In the genomic region with DNA sequence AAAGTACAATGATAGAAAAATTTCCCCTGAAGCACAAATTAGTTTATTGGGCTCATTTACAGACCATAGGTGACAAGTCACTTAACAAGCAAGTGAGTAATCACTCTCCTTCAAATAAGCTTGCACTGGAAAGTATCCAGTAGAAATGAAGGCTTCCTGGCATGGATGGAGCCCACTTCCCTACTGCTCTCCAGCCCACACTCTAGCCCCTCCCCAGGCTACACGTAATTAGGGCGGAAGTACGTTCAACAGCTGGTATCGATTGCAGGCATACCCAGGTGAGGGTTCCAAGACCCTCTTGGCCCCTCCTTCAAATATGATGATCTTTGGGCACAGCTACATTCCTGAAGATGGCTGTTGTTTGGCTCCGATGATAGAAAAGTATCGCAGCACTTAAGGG, we compare ENCODE assay signal across 9 mouse cellular contexts. TPM values are rescaled to one million over a fixed set of nuclear protein-coding genes. Genes with fewer than 3 reads are reported as not detected.
DNase-seq lines count a peak whose midpoint lies in the region; ATAC-seq and TF ChIP-seq lines count a peak whose summit lies in the region.
"Had no signal": no experiment of that assay in that cellular context is flagged by ENCODE, and none has a peak within 500 bp of the region (broad histone marks: within the 10 kb centered on the region; RNA-seq: fewer than 3 reads in every experiment).

No protein-coding gene starts in this region.

- intact Hi-C loops in heart, postnatal 14 days (cut with DNase I), result loop anchor here (5.0 kb wide), 1 partner anchor 87 kb away; the partner anchor contains the start of gene Dhodh

- H3K27ac ChIP-seq in heart, embryonic 12.5 days (ENCODE audit: poor library complexity, severe bottlenecking), result no peak overlapping the region
- H3K27ac ChIP-seq in CH12.LX (ENCODE audit: insufficient read depth, low read depth) (no peak overlapping the region), macrophage (no peak overlapping the region; the same call in 1 of the 2 replicates)
- no peak overlapping the region for H3K27ac ChIP-seq in forebrain, embryonic 14.5 days (ENCODE audit: low read depth, low read length)

- no peak for TF ChIP-seq POLR2A in CH12.LX (IDR thresholded peaks at IDR 0.05; ENCODE audit: low read depth, low read length)

- no peak for TF ChIP-seq RAD21 in CH12.LX (IDR thresholded peaks at IDR 0.05; ENCODE audit: low read depth, low read length)

- no peaks in the 10 kb centered on the region for H3K27me3 ChIP-seq in heart, embryonic 12.5 days (replicated peaks)
- peaks cover 6% of the 10 kb centered on the region for H3K27me3 ChIP-seq in CH12.LX (replicated peaks)
- no peaks in the 10 kb centered on the region for H3K27me3 ChIP-seq in forebrain, embryonic 14.5 days (replicated peaks; ENCODE audit: control insufficient read depth, insufficient read depth, low read length)

- H3K4me2 ChIP-seq in heart, embryonic 12.5 days, result peak overlapping the region; percentile 94; the same call in 1 of the 2 replicates
- H3K4me2 ChIP-seq in CH12.LX (ENCODE audit: insufficient read depth, low read depth, poor library complexity, severe bottlenecking), result peak overlapping the region; percentile 81
- H3K4me2 ChIP-seq in forebrain, embryonic 14.5 days (ENCODE audit: low read length), result peak overlapping the region; percentile 76; the same call in 1 of the 2 replicates

- TF ChIP-seq EP300 in CH12.LX (IDR thresholded peaks at IDR 0.05; ENCODE audit: low read length), result no peak

- H3K79me2 ChIP-seq in CH12.LX (replicated peaks; ENCODE audit: control insufficient read depth, extremely low read depth, insufficient read depth, poor library complexity, severe bottlenecking) (peaks cover 35% of the 10 kb centered on the region), macrophage (ENCODE audit: inconsistent target) (peaks cover 40% of the 10 kb centered on the region)

- no peak for TF ChIP-seq CTCF in CH12.LX (conservative IDR thresholded peaks at IDR 0.05 in 1 of 2, IDR thresholded peaks at IDR 0.05 in 1 of 2; ENCODE audit: low read depth in 2 of 2, low read length in 2 of 2)

- dilution Hi-C loops in CH12.LX (cut with MboI; ENCODE audit: extremely low pct_ligation_motif_present, extremely low pct_unique_long_range_greater_than_20kb, low sequenced_read_pairs), result no loop called here

- no peak for DNase-seq in heart, postnatal 14 days
- DNase-seq in CH12.LX (ENCODE audit: extremely low read depth), result no peak
- DNase-seq in forebrain, embryonic 14.5 days (ENCODE audit: low spot score), result no peak
- DNase-seq in left cerebral cortex, adult 9 months (ENCODE audit: low spot score in 2 of 2), result no peak
- no peak for DNase-seq in cerebellum, postnatal 36 days
- DNase-seq: thymus, postnatal 36 days had no signal

- H3K9me3 ChIP-seq in heart, embryonic 12.5 days (replicated peaks), result no peaks in the 10 kb centered on the region
- H3K9me3 ChIP-seq in CH12.LX (replicated peaks; ENCODE audit: low read length), result no peaks in the 10 kb centered on the region
- H3K9me3 ChIP-seq in forebrain, embryonic 14.5 days (replicated peaks; ENCODE audit: control insufficient read depth, low read length), result no peaks in the 10 kb centered on the region

- WGBS in heart, embryonic 12.5 days, result 63% methylated on average over 6 of the region's 6 CpGs
- 51% methylated on average over 6 of the region's 6 CpGs for WGBS in forebrain, embryonic 14.5 days
- WGBS in macrophage (ENCODE audit: missing documents), result 61% methylated on average over 6 of the region's 6 CpGs

- peaks cover 5% of the 10 kb centered on the region; the same call in 1 of the 2 replicates for H3K36me3 ChIP-seq in heart, embryonic 12.5 days
- H3K36me3 ChIP-seq in CH12.LX (replicated peaks in 1 of 2; ENCODE audit: control insufficient read depth in 1 of 2, insufficient read depth in 1 of 2, low read length in 1 of 2) (peaks cover 2 to 9% of the 10 kb centered on the region in 2 experiments), macrophage (ENCODE audit: inconsistent target) (no peaks in the 10 kb centered on the region)
- no peaks in the 10 kb centered on the region for H3K36me3 ChIP-seq in forebrain, embryonic 14.5 days (ENCODE audit: control insufficient read depth, insufficient read depth, low read length)

- peak overlapping the region; percentile 83; the same call in 1 of the 2 replicates for H3K4me3 ChIP-seq in heart, embryonic 12.5 days
- peak overlapping the region in 1 of 3 experiments; percentile 98 for H3K4me3 ChIP-seq in CH12.LX (replicated peaks in 1 of 3; ENCODE audit: low read depth in 2 of 3, low read length in 2 of 3, poor library complexity in 1 of 3)
- H3K4me3 ChIP-seq in forebrain, embryonic 14.5 days (ENCODE audit: low read depth, low read length), result no peak overlapping the region
- H3K4me3 ChIP-seq in macrophage (ENCODE audit: inconsistent target), result peak overlapping the region; percentile 55; the same call in 1 of the 2 replicates

- in situ Hi-C loops in CH12.LX (cut with MboI; ENCODE audit: low pct_ligation_motif_present, low pct_unique_long_range_greater_than_20kb, low sequenced_read_pairs), result no loop called here

- no peak overlapping the region for H3K9ac ChIP-seq in heart, embryonic 12.5 days
- H3K9ac ChIP-seq in CH12.LX (ENCODE audit: insufficient read depth, low read depth), result no peak overlapping the region
- H3K9ac ChIP-seq in forebrain, embryonic 14.5 days (ENCODE audit: low read length), result no peak overlapping the region

- ATAC-seq in heart, embryonic 12.5 days (ENCODE audit: insufficient number of reproducible peaks, low FRiP score), result no peak
- no peak for ATAC-seq in forebrain, embryonic 14.5 days
- ATAC-seq in inflammation-experienced regulatory T-cells, adult 6 months, result no peak

- H3K4me1 ChIP-seq in heart, embryonic 12.5 days (replicated peaks), result peaks cover 20% of the 10 kb centered on the region
- H3K4me1 ChIP-seq in CH12.LX (ENCODE audit: control insufficient read depth in 1 of 2, insufficient read depth in 2 of 2), result peaks cover 11 to 33% of the 10 kb centered on the region in 2 experiments
- H3K4me1 ChIP-seq in forebrain, embryonic 14.5 days (ENCODE audit: control insufficient read depth, insufficient read depth, low read length), result peaks cover 13% of the 10 kb centered on the region

TF ChIP-seq in CH12.LX, 34 proteins besides CTCF, POLR2A, EP300 and RAD21:
- TF ChIP-seq TBP (conservative IDR thresholded peaks at IDR 0.05; ENCODE audit: low read depth, low read length), result no peak
- TF ChIP-seq ELF1 (IDR thresholded peaks at IDR 0.05; ENCODE audit: low read depth, low read length), result peak; percentile 58

RNA-seq across cellular contexts. Expression of gene Ist1, which starts 1.1 kb away (rescaled TPM):
- polyA plus RNA-seq in heart, embryonic 12.5 days (2016; fragmentation: Nextera tagmentation; extraction: Ambion mirVana), result 92.8 and 96.2 TPM in 2 replicates
- 10 to 100 TPM; 48.1 to 53.0 TPM for total RNA-seq in heart, postnatal 14 days (2021)
- 38.2 and 38.9 TPM in 2 replicates for total RNA-seq in CH12.LX (2012; rRNA removed)
- total RNA-seq in CH12.LX (2014; rRNA removed), result 57.2 and 62.2 TPM in 2 replicates
- 49.5 and 53.1 TPM in 2 replicates for polyA plus RNA-seq in CH12.LX (2012; ENCODE audit: insufficient read length, low read depth)
- 172 and 187 TPM in 2 replicates for polyA plus RNA-seq in forebrain, embryonic 14.5 days (2014; fragmentation: Nextera tagmentation; extraction: Ambion mirVana)
- 100 to 1,000 TPM; 184 to 290 (median 245) TPM for total RNA-seq in macrophage (2018; cell fraction: chromatin; rRNA removed)
- total RNA-seq in macrophage (2018; cell fraction: cytosol; rRNA removed), result 100 to 1,000 TPM; 108 to 165 (median 124) TPM
- total RNA-seq in macrophage (2018; cell fraction: nucleus; rRNA removed), result 100 to 1,000 TPM; 141 to 322 (median 221) TPM
- polyA plus RNA-seq in macrophage (2018), result 79.1 to 112 TPM (median 87.3 TPM) in 3 replicates
- polyA plus RNA-seq in inflammation-experienced regulatory T-cells, adult 6 months (2017; shearing (Covaris generic)), result 100 to 1,000 TPM; 103 to 143 (median 127) TPM

RNA-seq across cellular contexts. Expression of gene Zfp821, which starts 11.2 kb away (rescaled TPM):
- polyA plus RNA-seq in heart, embryonic 12.5 days (2016; fragmentation: Nextera tagmentation; extraction: Ambion mirVana), result 25.0 and 26.9 TPM in 2 replicates
- total RNA-seq in heart, postnatal 14 days (2021), result 10 to 100 TPM in 1 of 2 experiments, 1 to 10 TPM in 1; 8.6 to 10.4 TPM
- total RNA-seq in CH12.LX (2012; rRNA removed) (5.0 and 5.1 TPM in 2 replicates), CH12.LX (2014; rRNA removed) (3.4 and 4.1 TPM in 2 replicates)
- polyA plus RNA-seq in CH12.LX (2012; ENCODE audit: insufficient read length, low read depth) (4.1 and 5.2 TPM in 2 replicates), macrophage (2018) (9.2 to 15.3 TPM (median 14.5 TPM) in 3 replicates)
- 73.9 and 76.2 TPM in 2 replicates for polyA plus RNA-seq in forebrain, embryonic 14.5 days (2014; fragmentation: Nextera tagmentation; extraction: Ambion mirVana)
- total RNA-seq in macrophage (2018; cell fraction: chromatin; rRNA removed), result 10 to 100 TPM; 13.6 to 93.8 (median 54.6) TPM
- 10 to 100 TPM in 21 of 26 experiments, 1 to 10 TPM in 5; 6.2 to 30.2 (median 17.2) TPM for total RNA-seq in macrophage (2018; cell fraction: cytosol; rRNA removed)
- 10 to 100 TPM; 13.0 to 68.1 (median 39.5) TPM for total RNA-seq in macrophage (2018; cell fraction: nucleus; rRNA removed)
- polyA plus RNA-seq in inflammation-experienced regulatory T-cells, adult 6 months (2017; shearing (Covaris generic)), result 1 to 10 TPM; 3.5 to 9.7 (median 6.0) TPM

RNA-seq across cellular contexts. Expression of gene Atxn1l, which starts 43.4 kb away (rescaled TPM):
- 8.1 and 8.8 TPM in 2 replicates for polyA plus RNA-seq in heart, embryonic 12.5 days (2016; fragmentation: Nextera tagmentation; extraction: Ambion mirVana)
- total RNA-seq in heart, postnatal 14 days (2021), result 10 to 100 TPM; 24.1 to 28.0 TPM
- total RNA-seq in CH12.LX (2012; rRNA removed) (6.8 and 7.6 TPM in 2 replicates), CH12.LX (2014; rRNA removed) (4.1 and 4.6 TPM in 2 replicates)
- polyA plus RNA-seq in CH12.LX (2012; ENCODE audit: insufficient read length, low read depth) (15.2 and 18.5 TPM in 2 replicates), macrophage (2018) (15.8 to 17.7 TPM (median 17.0 TPM) in 3 replicates)
- polyA plus RNA-seq in forebrain, embryonic 14.5 days (2014; fragmentation: Nextera tagmentation; extraction: Ambion mirVana), result 3.4 and 3.8 TPM in 2 replicates
- total RNA-seq in macrophage (2018; cell fraction: chromatin; rRNA removed), result 10 to 100 TPM; 21.0 to 37.6 (median 30.0) TPM
- total RNA-seq in macrophage (2018; cell fraction: cytosol; rRNA removed), result 10 to 100 TPM; 13.8 to 31.9 (median 22.2) TPM
- 10 to 100 TPM; 22.5 to 41.8 (median 30.4) TPM for total RNA-seq in macrophage (2018; cell fraction: nucleus; rRNA removed)
- polyA plus RNA-seq in inflammation-experienced regulatory T-cells, adult 6 months (2017; shearing (Covaris generic)), result 1 to 10 TPM; 3.0 to 4.6 (median 3.2) TPM
